Mouse (Mus musculus) liver, embryonic 11.5 days (tissue): ENCODE data around the gene Med13l. TPM values are rescaled to one million over a fixed set of nuclear protein-coding genes. Genes with fewer than 3 reads are reported as not detected.
A peak's percentile ranks its signal among the peaks of the same experiment; 100 is the strongest.

Experiments used
- ATAC-seq: fragments of 200-750 bp; cut with Nextera tagmentation; replicated peaks from 2 replicates; pipeline ENCODE4 v1.8.0; 2017; ENCODE audit warnings: moderate number of reproducible peaks, mild to moderate bottlenecking, moderate TSS enrichment, moderate library complexity; ENCODE audit not compliant: low FRiP score
- DNase-seq: peaks from one replicate; pipeline ENCODE4 v3.0.0-alpha.2; 2017; ENCODE audit warnings: low spot score
- H3K27ac ChIP-seq: fragments of 300-500 bp; sonication (generic); 2 replicates; pipeline ENCODE4 v1.5.1; 2014; ENCODE audit warnings: mild to moderate bottlenecking, low read depth, low read length, control low read depth
- H3K27me3 ChIP-seq: fragments of 300-500 bp; sonication (generic); replicated peaks from 2 replicates; pipeline ENCODE4 v1.6.1; 2014; ENCODE audit warnings: low read length, mixed read lengths; ENCODE audit not compliant: control insufficient read depth, insufficient read depth
- H3K36me3 ChIP-seq: fragments of 300-500 bp; sonication (generic); 2 replicates; pipeline ENCODE4 v1.6.1; 2014; ENCODE audit warnings: mild to moderate bottlenecking, low read length, moderate library complexity, mixed read lengths; ENCODE audit not compliant: control insufficient read depth, insufficient read depth
- H3K4me1 ChIP-seq: fragments of 300-500 bp; sonication (generic); replicated peaks from 2 replicates; pipeline ENCODE4 v1.6.1; 2014; ENCODE audit warnings: low read length, mixed read lengths; ENCODE audit not compliant: control insufficient read depth, insufficient read depth
- H3K4me2 ChIP-seq: fragments of 300-500 bp; sonication (generic); 2 replicates; pipeline ENCODE4 v1.6.1; 2014; ENCODE audit warnings: mild to moderate bottlenecking, control low read depth, moderate library complexity
- H3K4me3 ChIP-seq: fragments of 300-500 bp; sonication (generic); 2 replicates; pipeline ENCODE4 v1.5.1; 2014; ENCODE audit warnings: low read depth, low read length, control low read depth
- H3K9ac ChIP-seq: fragments of 300-500 bp; sonication (generic); 2 replicates; pipeline ENCODE4 v1.6.1; 2014; ENCODE audit warnings: low read depth, low read length, control low read depth
- H3K9me3 ChIP-seq: fragments of 300-500 bp; sonication (generic); 2 replicates; pipeline ENCODE4 v1.6.1; 2016; ENCODE audit warnings: low read length, inconsistent platforms, mixed read lengths; ENCODE audit not compliant: control insufficient read depth
- WGBS: fragments of 180-500 bp; shearing (Covaris S2); extraction: QIAGEN DNeasy Blood & Tissue Kit; methylation state at CpG from one replicate; pipeline ENCODE4 v1.1.7; 2014; 5-methylcytosine and 5-hydroxymethylcytosine counted together
- polyA plus RNA-seq: library from polyadenylated mRNA; unstranded; fragments of >200 nt; fragmentation: Nextera tagmentation; extraction: Ambion mirVana; gene quantifications from 2 replicates; pipeline ENCODE4 v1.2.1, GENCODE M21; 2014

The Med13l gene
- polyA plus RNA-seq, 1 experiment from 2014 or later, result 13.7 TPM

DNA sequence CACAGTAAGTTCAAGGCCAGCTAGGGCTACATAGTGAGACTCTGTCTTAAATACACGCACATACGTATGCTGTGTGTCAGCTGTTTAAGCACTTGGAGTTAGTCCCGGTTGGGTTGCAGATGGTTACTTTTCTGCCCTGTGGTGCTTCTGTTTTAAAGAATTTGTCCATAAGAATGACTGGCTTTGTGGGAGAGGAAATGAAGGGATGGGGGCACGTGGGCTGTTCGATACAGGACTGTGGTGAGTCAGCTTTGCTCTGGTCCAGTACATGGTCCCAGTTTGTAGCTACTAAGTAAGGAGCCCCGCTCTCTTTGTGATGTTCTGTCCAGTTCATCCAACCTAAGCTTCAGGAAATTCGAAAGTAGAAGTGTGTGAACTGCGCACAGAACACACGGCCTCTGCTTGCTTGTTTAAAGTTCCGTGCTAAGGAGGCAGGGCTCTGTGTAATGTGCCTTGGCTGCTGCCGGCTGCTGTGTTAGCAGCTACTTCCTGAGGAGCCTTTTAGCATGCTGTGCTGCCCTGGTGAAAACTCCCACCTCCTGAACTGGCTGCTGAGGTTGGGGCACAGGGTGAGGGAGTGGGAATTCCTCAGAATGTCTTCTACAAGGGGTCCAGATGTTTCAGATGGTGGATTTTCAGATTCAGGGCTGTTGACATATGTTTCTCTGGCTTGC is 31.5 kb downstream of the Med13l start:
- Histone ChIP-seq H3K27ac (no peak overlapping the region), H3K36me3 (no peaks in the 10 kb centered on the region), H3K4me1 (peaks cover 53% of the 10 kb centered on the region), H3K9ac (no peak overlapping the region), H3K27me3 (no peaks in the 10 kb centered on the region), H3K4me2 (peak overlapping the region; percentile 32), H3K4me3 (no peak overlapping the region), H3K9me3 (no peaks in the 10 kb centered on the region)
- ATAC-seq (no peak), DNase-seq (no peak)
- 35% methylated on average over 11 of the region's 11 CpGs for WGBS

DNA sequence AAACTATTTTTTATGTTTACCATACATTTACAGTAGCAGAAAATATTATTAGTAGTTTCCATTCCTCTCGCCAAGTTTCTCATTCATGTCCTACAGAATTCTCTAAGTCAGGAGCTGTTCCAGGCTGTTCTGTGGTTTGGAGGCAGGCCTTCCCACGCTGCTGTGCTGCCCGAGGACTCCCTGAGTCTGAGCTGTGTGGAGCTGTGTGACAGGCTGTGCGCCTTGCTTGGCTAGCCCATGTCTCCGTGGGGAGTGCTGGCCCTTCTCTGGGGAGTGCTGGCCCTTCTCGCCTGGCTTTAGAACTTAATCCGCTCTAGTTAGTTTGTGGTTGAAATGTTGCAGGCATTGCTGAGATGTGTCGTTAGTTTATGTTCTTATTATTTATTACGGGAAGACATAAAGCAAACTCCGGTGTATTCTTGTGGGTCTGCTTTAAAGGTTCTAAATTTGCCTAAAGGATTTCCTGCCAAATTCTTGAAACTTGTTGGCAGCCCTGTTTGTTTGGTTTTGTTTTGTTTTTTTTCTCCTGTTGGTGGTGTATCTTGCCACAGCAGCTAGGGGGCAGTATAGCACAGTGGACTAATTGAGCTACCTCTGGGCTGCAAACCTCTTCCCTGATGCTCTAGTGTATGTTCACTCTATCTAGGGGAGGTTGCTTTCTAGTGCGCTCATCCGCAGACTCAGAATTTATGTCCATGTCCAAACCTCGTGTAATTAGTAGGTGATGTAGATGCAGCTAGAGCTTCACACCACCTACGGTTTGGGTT is 34.2 kb downstream of the Med13l start:
- Histone ChIP-seq H3K27me3 (no peaks in the 10 kb centered on the region), H3K36me3 (no peaks in the 10 kb centered on the region), H3K4me3 (no peak overlapping the region), H3K4me1 (peaks cover 29% of the 10 kb centered on the region), H3K9me3 (no peaks in the 10 kb centered on the region), H3K4me2 (no peak overlapping the region), H3K9ac (no peak overlapping the region), H3K27ac (no peak overlapping the region)
- no peak for ATAC-seq
- 67% methylated on average over 14 of the region's 14 CpGs for WGBS
- DNase-seq, result no peak

DNA sequence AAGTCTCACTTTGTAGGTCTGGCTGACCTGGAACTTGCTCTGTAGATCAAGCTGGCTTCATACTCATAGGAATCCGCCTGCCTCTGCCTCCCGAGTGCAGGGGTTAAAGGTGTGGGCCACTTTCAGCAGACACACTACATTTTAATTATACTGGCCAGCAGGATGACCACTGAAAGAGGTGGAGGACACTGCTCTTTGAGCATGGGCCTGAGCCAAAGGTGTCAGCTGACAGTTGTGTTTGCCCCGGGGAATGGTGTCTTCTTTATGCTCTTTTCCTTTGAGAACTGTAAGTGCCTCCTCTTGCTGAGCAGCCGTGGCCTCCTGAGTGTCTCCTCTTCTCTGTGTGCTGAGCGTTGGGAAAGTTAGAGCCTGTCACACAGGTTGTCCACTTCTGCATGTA is 35.4 kb downstream of the Med13l start:
- DNase-seq, result no peak

DNA sequence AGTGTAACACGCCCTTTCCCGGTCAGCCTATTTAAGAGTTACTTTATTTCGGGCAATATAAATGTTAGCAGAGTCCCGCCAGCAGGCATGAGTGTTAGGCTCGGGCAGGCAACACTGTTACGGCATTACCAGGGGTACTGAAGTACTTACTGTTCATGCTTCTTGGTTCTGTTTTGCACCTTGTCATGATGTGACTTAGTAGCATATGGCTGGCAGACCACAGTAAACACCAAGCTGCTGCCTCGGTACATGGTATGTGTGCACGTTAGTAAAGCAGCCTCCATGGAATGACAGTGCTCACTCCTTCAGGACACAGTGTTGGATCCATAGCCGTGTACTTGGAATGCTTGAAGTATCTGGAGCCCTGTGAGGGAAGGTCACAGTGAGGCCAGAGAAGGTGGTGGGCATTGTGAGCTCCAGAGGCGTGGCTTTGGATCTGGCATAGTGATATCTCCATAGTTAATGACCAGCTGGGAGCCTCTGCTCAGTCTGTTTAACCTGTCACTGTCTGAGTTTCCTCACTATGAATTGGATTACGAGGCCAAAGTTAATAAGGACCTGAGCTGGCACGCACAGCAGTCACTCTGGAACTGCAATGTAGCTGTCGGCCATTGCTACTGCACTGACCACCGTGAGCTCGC is 36.1 kb downstream of the Med13l start:
- ATAC-seq (no peak), DNase-seq (no peak)
- Histone ChIP-seq H3K4me3 (no peak overlapping the region), H3K4me2 (no peak overlapping the region), H3K9ac (no peak overlapping the region), H3K9me3 (no peaks in the 10 kb centered on the region), H3K36me3 (no peaks in the 10 kb centered on the region), H3K27me3 (no peaks in the 10 kb centered on the region), H3K4me1 (peaks cover 17% of the 10 kb centered on the region), H3K27ac (no peak overlapping the region)
- 84% methylated on average over 15 of the region's 15 CpGs for WGBS

More for the DNA sequence above, 35.4 kb downstream of the Med13l start:
- ATAC-seq, result no peak
- Histone ChIP-seq H3K36me3 (no peaks in the 10 kb centered on the region), H3K27me3 (no peaks in the 10 kb centered on the region), H3K4me3 (no peak overlapping the region), H3K9me3 (no peaks in the 10 kb centered on the region), H3K9ac (no peak overlapping the region), H3K4me1 (peaks cover 24% of the 10 kb centered on the region), H3K27ac (no peak overlapping the region), H3K4me2 (no peak overlapping the region)
- 86% methylated on average over 5 of the region's 5 CpGs for WGBS

DNA sequence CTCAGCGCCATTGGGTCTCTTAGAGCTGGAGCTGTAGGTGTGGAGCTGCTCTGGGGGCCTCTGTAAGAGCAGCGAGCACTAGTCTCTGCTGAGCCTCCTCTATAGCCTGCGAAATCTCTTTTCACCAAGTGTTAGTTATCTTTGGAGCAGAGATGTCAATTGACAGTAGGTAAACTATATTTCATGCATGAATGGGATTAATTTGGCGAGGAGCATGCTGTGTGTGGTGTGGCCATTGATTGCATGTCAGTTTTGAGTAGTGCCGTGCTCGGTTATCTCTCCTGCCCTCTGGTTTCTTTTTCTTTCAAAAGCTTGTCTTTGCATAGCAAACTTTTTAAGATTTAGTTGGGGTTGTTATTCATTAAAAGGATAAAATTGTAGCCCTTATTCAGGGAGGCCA is 38.1 kb downstream of the Med13l start:
- H3K9ac ChIP-seq, result no peak overlapping the region
- DNase-seq (no peak), ATAC-seq (no peak)
- H3K27me3 ChIP-seq, result no peaks in the 10 kb centered on the region
- no peak overlapping the region for H3K27ac ChIP-seq
- H3K9me3 ChIP-seq, result no peaks in the 10 kb centered on the region
- H3K4me3 ChIP-seq, result no peak overlapping the region
- H3K36me3 ChIP-seq, result no peaks in the 10 kb centered on the region
- H3K4me1 ChIP-seq, result peaks cover 12% of the 10 kb centered on the region; the same call in 1 of the 2 replicates
- no peak overlapping the region for H3K4me2 ChIP-seq
- WGBS, result 60% methylated on average over 6 of the region's 6 CpGs

DNA sequence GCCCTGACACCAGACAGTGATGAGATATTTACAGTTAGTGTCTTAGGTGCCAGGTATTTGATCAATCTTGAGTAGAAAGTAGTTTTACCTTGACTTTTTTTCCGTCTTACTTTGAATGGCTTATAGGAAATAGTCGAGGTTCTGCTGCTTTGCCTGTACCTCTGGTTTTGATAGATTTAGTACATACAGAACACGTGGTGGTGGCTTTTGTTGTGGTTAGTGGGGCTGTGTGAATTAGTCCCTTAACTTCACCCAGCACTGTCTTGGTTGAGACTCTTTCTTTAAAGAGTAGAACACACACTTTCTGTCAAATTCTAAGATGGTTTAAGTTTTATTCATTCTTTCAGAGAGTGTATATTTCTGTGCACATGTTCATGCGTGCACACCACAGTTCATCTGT is 41.0 kb downstream of the Med13l start:
- no peaks in the 10 kb centered on the region for H3K9me3 ChIP-seq
- DNase-seq (no peak), ATAC-seq (no peak)
- peaks cover 23% of the 10 kb centered on the region for H3K4me1 ChIP-seq
- H3K27ac ChIP-seq, result no peak overlapping the region
- H3K27me3 ChIP-seq, result no peaks in the 10 kb centered on the region
- H3K9ac ChIP-seq, result no peak overlapping the region
- H3K4me3 ChIP-seq, result no peak overlapping the region
- WGBS, result 69% methylated on average over 4 of the region's 4 CpGs
- no peak overlapping the region for H3K4me2 ChIP-seq
- no peaks in the 10 kb centered on the region for H3K36me3 ChIP-seq

DNA sequence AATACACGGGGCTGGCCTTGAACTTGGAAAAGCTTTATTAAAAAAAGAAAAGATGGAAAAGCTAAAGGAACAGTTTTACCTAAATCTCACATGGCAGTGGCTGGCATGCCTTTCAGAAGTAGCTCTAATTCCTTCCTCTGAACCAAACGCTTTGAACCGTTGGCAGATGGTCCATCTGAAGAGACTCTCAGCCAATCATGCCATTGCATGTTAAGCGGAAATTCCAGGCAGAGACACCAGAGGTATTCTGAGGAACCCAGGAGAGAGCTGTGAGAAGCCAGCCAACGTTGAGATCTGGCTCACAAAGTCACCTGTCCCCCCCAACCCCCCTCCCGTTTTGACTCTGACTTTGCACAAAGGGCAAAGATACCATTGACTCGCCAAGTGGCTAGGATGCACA is 42.2 kb downstream of the Med13l start:
- no peak overlapping the region for H3K4me2 ChIP-seq
- H3K4me1 ChIP-seq, result peaks cover 30% of the 10 kb centered on the region
- DNase-seq, result no peak
- no peak overlapping the region for H3K27ac ChIP-seq
- H3K36me3 ChIP-seq, result no peaks in the 10 kb centered on the region
- no peak overlapping the region for H3K9ac ChIP-seq
- H3K4me3 ChIP-seq, result no peak overlapping the region
- no peaks in the 10 kb centered on the region for H3K27me3 ChIP-seq
- no peaks in the 10 kb centered on the region for H3K9me3 ChIP-seq
- WGBS, result 67% methylated on average over 7 of the region's 7 CpGs
- ATAC-seq, result no peak

DNA sequence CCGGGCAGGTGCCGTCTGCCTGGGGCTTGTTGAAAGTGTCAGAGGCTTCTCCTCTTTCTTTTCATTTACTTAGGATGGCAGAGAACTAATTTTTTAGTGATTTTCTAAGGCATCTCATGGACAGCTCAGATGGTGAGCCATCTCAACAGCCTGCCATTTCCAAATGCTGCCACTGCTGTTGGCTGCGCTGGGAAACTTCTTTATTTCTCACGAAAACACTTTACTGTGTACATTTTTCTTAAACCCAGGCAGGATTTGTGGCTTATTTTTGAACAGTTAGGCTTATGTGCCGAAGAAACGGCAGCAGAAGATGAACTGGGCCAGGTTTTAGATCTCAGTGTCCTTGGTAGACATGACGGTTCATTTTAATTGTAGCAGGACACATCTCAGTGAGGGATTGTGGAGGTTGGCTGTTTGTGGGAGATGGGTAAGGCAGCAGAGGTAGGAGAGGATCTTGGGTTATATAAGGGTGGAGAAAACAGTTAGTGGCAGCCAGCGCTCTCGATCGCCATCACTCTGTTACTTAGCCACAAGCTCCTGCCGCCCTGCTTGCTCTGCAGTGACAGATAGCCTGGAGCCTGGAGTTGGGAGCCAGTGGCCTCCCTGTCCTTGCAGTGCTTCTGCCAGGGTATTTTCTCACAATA is 45.1 kb downstream of the Med13l start:
- ATAC-seq (no peak), DNase-seq (no peak)
- WGBS, result 83% methylated on average over 11 of the region's 11 CpGs
- no peak overlapping the region for H3K27ac ChIP-seq
- H3K36me3 ChIP-seq, result no peaks in the 10 kb centered on the region
- peaks cover 24% of the 10 kb centered on the region for H3K4me1 ChIP-seq
- H3K4me2 ChIP-seq, result no peak overlapping the region
- H3K27me3 ChIP-seq, result no peaks in the 10 kb centered on the region
- no peaks in the 10 kb centered on the region for H3K9me3 ChIP-seq
- no peak overlapping the region for H3K4me3 ChIP-seq
- no peak overlapping the region for H3K9ac ChIP-seq
